Mouse (Mus musculus) c-Kit-positive CD71-positive TER-119-positive erythroid progenitor cells, embryonic 14.5 days (primary cell): Measurements from ENCODE around the gene Cd200r1.
A peak's percentile ranks its signal among the peaks of the same experiment; 100 is the strongest.
"Not testable (repeated sequence)": the region's sequence is repeated elsewhere in the genome, so short reads cannot be mapped to it uniquely, and the experiment has no call there.

Experiments used
- DNase-seq: peaks from one replicate; pipeline ENCODE4 v3.0.0-alpha.2; 2013; ENCODE audit warnings: low spot score

Cd200r1 gene

DNA sequence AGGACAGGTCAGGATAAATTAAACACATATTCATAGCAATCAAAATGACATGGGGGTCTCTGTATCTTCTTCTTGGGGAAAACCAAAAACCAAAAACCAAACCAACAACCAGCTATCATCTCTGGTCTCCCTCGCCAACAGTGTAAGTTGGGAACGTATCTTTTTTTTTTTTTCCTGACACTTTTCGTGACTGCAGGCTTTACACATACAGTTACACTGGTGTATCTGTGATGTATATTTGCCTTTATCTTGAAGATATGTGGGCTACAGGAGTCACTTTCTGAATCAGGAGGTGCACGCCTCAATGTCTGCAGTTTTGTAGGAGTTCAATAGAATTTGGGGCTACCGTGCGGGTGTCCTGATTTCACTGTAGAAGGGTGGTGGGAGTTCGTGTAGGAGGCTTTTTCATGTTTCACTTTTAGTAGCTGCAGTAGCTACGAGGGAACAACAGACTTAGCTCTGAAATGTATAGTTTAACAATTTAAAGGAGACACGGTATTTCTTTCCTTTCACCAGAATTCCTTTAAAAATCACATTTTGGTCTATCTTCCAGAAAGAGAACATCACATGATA, 870 bp downstream of the Cd200r1 start:
- DNase-seq = no peak

DNA sequence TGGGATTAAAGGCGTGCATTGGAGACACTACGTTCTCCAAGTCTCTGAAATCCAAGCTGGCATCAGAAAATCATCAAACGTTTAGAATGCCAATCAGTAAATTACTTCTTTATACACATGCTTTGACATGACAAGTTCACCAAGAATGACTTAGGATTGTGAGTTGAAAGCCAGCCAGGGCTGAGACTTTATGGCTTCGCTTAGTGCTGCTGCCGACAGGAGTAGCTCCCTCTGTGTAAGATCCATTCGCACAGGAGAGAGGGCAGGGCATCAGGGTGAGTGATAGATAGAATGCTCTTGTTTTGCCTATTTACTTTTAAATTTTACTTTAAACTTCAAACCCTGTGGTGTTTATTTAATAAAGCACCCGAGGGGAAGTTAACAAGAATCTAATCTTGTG, 2.0 kb downstream of the Cd200r1 start:
- DNase-seq = no peak

DNA sequence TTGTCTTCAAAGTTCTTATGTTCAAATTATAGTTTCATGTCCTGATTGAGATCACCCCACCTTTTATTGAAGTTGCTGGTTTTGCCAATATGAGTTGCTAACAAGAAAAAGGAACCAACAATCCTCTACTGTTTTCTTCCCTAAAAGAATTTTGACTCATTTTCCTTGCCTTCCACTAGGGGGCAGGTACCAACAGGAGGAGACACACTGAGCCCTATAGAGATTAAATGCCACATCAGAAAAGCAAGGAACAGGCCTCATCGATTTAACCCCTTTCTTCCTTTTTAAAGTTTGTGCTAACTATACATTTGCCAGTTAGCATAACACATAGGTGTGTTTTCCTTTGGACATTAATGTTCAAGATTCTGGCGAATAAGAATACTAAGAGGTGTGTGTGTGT, 2.4 kb downstream of the Cd200r1 start:
- no peak for DNase-seq

DNA sequence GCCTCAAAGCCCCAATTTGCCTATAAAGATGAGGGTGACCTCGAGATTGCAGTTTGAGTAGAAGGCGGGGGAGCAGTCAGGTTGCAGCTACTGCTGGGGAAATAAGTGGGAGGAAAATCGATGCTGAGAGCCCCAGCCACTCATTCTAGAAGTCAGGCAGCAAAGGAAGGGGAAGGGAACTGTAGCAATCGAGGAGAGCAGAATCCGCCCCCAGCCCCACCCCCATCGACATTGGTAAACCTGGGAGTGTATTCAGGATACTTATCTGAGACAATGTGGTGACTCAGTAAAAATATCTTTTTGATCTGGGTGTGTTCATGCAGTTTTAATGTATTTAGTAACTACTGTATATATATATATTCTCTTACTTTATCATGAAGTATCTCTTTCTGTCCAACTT, 7.0 kb downstream of the Cd200r1 start:
- no peak for DNase-seq

DNA sequence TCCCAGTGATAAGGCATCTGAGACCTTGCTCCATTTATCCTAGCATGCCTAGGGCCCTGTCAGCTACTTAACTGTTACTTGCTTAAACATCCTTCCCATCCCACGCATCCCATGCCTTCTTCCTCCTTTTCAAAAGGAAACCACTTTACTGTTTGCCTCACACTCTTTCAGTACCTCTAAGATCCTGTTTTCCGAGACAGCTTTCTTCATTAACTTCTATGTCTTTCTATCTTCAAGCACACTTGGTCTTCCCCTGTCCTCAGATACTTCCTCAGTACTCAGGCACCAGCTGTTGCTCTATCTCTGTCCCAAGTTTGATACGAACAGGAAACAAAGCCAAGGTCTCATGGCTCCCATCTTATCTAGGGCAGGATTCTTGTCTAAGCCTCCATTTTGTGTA, 8.1 kb downstream of the Cd200r1 start:
- DNase-seq = no peak

DNA sequence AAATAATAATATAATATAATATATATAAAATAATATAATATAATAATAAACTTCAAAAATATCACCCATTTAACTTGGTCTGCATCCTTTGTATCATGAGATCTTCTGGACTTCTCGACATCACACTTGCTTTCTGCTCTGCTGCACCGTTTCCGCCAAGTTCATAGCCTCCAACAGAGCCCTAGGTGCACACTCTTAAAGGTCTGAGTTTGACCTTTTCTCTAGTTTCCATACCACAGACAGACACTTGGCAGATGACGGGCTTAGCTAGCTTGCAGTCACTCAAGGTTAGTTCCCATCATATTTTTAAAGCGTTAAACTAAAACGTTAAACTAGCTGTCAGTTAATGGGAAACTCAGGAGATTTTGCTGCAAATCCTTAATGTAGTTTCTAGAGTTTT, 8.7 kb downstream of the Cd200r1 start:
- no peak for DNase-seq

DNA sequence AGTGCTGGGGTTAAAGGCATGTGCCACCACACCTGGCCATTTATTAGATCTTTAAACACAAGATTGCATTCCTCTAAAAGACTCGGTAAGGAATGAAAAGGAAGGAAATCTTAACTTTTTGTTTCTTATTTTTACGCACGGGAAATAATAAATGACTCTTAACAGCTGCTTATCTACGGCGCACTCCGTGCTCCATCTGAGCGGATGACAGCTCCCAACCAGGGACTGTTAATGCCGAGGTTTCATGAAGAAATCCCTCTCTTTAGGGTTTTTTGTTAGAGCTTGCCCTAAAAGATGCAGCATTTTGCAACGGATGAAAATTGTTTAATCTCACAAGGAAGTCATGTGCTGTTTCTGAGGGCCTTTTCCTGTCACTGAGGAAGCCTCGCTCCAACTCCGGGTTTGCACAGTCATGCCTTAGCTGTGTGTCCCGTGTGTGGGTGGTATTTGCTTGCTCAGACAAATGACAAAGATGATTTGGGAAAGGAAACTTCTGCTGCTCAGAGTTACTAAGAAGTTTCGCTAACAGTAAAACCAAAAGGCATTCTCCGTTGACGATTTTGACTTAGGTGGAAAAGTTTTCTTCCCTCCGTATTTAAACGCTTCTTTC, 13.1 kb downstream of the Cd200r1 start:
- peak; percentile 56 for DNase-seq

DNA sequence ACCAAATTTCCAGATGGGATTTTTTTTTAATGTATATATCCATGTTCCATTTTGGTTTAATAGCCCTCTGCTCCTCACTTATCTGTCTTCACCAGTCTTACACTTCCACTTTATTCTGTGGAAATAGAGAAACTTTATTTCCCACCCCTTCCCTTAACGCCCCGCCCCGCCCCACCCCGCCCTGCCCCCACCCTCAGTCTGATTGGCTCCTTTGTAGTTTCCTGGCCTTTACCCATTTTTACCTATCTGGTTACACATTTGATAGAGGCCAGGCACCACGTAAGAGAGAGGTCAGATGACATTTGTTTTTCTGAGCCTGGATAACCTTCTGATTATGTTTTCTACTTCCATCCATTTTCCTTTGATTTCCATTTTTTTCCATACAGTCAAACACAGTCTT, 14.0 kb downstream of the Cd200r1 start:
- peak; percentile 23 for DNase-seq

DNA sequence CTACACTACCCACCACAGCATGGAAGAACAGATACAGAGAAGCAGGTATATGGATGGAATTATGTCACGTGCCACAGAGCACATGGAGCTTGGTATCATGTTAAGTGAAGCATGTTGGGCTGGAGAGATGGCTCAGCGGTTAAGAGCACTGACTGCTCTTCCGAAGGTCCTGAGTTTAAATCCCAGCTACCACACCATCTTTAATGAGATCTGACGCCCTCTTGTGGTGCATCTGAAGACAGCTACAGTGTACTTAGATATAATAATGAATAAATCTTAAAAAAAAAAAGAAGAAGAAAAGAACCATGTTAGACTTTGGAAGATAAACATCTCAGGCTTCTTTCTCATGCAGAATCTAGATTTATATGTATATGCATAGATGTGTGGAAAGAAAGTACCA, 15.2 kb downstream of the Cd200r1 start:
- no peak for DNase-seq

DNA sequence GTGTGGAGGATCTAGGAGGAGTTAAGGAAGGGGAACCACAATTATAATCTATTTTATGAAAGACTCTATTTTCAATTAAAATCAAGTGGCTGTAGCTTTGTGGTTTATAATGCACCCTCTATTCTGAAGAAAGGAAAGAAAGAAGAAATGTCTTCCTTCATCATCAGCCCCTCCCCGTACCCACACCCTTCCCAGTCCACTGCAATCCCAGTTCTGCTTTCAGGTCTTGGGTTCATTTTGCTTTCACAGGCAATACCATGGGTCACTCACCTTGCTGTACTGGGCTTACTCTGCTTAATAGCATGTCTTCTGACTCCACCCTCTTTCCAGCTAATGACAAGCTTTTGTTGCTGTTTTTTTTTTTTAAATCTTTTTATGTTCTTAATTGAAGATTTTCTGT, 21.4 kb downstream of the Cd200r1 start:
- no peak for DNase-seq

DNA sequence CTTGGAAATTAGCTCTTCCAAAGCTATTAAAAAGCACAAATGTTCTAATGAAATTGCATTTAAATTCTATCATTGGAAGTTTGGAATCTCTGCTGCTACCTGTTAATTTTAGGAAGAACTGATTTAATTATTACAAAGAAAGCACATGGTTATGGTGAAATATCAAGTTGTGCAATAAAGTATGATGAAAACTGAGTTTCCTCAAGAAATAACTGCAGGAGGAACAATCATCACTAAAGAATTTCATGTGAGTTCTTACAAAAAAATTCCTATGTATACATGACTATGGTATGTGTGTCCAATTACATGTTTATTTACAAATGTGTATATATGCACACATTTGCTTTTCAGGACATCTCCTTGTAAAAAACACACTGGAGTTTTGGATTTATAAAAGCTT, 28.9 kb downstream of the Cd200r1 start:
- no peak for DNase-seq

DNA sequence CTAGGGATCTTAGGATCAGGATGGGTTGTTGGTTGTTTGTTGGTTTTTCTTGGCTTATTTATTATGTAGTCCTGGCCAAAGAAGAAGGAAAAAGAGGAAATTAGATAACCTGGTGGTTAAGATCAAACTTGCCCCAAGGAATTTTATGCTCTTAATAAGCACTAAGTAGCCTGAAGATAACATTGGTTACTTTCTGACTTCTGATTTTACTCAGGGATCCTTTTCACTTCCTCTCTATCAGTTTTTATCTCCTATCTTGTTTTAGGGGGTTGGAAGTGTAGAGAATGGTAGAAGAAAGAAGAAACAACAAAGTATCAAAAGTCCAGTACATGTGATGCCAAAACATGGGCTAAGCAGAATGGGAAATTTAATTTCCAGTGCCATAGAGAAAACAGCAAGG, 40.4 kb downstream of the Cd200r1 start:
- DNase-seq = no peak

DNA sequence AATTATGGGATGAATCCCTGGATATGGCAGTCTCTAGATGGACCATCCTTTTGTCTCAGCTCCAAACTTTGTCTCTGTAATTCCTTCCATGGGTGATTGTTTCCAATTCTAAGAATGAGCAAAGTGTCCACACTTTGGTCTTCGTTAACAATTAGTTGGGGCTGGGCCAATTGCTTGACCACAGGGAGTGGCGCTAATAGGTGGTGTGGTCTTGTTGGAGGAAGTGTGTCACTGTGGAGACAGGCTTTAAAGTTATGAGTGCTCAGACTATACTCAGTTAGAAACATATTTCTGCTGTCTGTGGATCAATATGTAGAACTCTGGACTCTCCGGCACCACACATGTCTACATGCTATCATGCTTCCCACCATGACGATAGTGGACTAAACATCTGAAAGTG, 44.7 kb downstream of the Cd200r1 start:
- DNase-seq = not testable (repeated sequence)

DNA sequence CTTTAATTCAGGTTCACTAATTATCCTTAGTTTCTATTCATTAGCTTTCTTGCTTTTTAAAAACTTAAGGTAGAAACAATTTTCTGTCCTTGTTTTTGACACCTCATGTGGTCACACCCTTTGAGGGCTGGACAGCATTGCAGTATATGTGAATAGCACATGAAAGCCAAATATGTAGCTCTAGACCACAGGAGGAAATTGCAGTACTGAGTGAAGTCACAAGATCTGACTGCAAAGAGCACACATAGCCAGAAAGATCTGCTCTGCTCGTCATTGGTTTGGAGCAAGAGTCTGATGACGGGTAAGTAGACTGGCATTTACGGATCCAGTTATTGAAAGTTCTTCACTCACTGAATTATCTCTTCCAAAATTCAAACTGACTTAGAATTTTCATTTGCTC, 46.0 kb downstream of the Cd200r1 start, which contains the start of gene Cd200r4:
Gene Cd200r4, plus strand, starts transcription at position 190 of the 400 bp plus-strand sequence.
- no peak for DNase-seq

DNA sequence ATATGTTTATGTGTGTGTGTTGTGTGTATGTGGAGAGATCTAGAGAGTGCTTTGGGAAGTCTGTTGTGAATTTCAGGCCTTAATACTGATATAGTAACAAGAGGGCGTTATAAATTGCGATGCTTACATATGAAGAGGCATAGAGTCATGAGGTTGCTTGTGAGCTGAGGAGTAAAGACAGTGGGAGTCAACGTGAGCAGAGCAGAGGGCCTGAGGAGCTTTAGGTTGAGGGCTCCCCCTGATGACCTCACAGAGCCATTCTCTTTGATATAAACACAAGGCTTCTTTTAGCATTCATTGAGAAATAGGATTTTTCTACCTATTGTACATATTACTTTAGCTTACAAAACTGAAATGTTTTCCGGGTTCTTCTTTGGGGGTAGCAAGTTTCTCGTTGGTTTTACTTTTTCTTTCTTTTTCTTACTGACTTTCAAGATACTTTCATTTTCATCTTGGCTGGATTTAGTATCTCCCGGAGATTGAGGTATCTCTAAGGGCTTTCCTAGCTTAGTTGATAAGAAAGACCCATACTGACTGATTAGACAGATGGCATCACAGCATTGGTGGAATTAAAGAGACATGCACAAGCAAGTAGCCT, 47.0 kb downstream of the Cd200r1 start:
- DNase-seq = no peak

DNA sequence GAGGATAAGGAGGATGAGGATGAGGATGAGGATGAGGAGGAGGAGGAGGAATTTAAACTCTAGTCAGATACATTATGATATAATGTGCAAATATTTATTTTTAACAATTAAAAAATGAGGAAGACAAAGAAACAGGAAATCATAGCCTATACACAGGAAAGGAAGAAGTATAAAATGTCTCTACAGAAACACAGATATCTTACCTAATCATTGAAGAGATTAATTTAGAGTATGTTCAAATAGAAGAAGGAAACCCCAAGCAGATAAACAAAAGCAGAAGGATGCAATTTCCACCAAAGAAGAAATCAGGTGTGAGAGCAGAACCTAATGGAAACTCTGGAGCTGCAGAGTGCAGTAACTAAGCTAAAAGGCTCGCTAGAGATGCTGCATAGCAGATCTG, 52.5 kb downstream of the Cd200r1 start:
- no peak for DNase-seq

DNA sequence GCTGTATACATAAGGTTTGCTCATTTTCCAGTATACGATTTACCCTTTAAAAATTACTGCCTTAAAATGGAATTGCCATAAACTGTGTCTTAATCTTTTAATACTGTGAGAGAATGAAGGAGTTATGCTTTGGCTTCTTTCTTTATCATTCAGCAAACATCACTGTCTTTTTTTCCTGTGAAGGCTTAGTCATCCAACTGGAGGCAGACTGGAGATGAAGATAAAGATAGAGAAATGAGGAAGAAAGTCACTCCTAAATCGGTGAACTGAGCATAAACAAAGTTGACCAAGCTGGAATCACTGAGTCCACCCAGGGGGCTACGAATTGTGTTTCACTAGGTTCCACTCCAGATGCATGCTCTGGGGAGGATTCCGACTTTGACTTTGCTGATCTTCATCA, 55.0 kb downstream of the Cd200r1 start:
- no peak for DNase-seq

DNA sequence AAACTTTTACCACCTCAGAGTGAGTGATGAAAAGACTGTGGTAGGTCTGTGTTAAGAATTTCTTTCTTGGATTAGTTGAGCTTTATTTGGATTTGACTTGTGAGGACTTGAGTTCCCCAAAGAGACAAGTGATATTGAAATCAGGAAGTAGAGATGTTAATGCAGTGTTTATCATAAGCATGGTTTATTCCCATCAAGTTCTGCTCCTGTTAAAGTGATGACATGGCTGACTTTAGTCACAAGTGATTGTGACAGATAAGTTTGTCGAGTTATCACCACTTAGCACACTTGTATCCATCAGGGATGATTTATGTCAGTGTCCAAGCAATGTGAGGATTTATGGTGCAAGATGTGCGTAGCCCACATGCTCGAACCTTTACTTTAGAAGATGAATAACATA, 66.8 kb downstream of the Cd200r1 start:
- DNase-seq = no peak

DNA sequence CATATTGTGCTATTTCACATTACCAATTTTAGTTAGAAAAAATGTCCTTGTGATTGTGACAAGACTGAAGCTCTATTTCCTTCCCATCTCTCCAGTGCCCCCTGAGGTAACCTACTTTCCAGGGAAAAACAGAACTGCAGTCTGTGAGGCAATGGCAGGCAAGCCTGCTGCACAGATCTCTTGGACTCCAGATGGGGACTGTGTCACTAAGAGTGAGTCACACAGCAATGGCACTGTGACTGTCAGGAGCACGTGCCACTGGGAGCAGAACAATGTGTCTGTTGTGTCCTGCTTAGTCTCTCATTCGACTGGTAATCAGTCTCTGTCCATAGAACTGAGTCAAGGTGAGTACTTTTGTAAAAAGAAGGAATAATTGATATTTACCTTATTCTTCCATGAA, 67.7 kb downstream of the Cd200r1 start:
- DNase-seq = not testable (repeated sequence)
